Mouse (Mus musculus) heart, embryonic 16.5 days (tissue): ENCODE data around the gene Gopc. TPM values are rescaled to one million over a fixed set of nuclear protein-coding genes. Genes with fewer than 3 reads are reported as not detected.

Experiments
- ATAC-seq: fragments of 200-750 bp; cut with Nextera tagmentation; replicated peaks from 2 replicates; pipeline ENCODE4 v1.8.0; 2017; ENCODE audit warnings: moderate number of reproducible peaks; ENCODE audit not compliant: insufficient read depth, low FRiP score; ENCODE audit errors: extremely low read depth
- H3K27ac ChIP-seq: fragments of 300-500 bp; sonication (generic); 2 replicates; pipeline ENCODE4 v1.5.1; 2014; ENCODE audit warnings: mild to moderate bottlenecking, low read length, control low read depth, moderate library complexity
- H3K27me3 ChIP-seq: fragments of 300-500 bp; sonication (generic); 2 replicates; pipeline ENCODE4 v1.6.1; 2014; ENCODE audit warnings: low read length, mixed read lengths; ENCODE audit not compliant: control insufficient read depth, insufficient read depth
- H3K36me3 ChIP-seq: fragments of 300-500 bp; sonication (generic); 2 replicates; pipeline ENCODE4 v1.6.1; 2014; ENCODE audit not compliant: control insufficient read depth, insufficient read depth
- H3K4me1 ChIP-seq: fragments of 300-500 bp; sonication (generic); 2 replicates; pipeline ENCODE4 v1.6.1; 2014; ENCODE audit warnings: low read length, mixed read lengths; ENCODE audit not compliant: control insufficient read depth, insufficient read depth
- H3K4me2 ChIP-seq: fragments of 300-500 bp; sonication (generic); 2 replicates; pipeline ENCODE4 v1.6.1; 2014; ENCODE audit warnings: low read depth, mild to moderate bottlenecking, control low read depth, low read length
- H3K4me3 ChIP-seq: fragments of 300-500 bp; sonication (generic); 2 replicates; pipeline ENCODE4 v1.5.1; 2014; ENCODE audit warnings: mild to moderate bottlenecking, control low read depth, low read length
- H3K9ac ChIP-seq: fragments of 300-500 bp; sonication (generic); 2 replicates; pipeline ENCODE4 v1.6.1; 2014; ENCODE audit warnings: low read length, control low read depth
- H3K9me3 ChIP-seq: fragments of 300-500 bp; sonication (generic); replicated peaks from 2 replicates; pipeline ENCODE4 v1.6.1; 2016; ENCODE audit warnings: low read length; ENCODE audit not compliant: control insufficient read depth
- WGBS: fragments of 180-500 bp; shearing (Covaris S2); extraction: QIAGEN DNeasy Blood & Tissue Kit; methylation state at CpG from one replicate; pipeline ENCODE4 v1.1.7; 2014; 5-methylcytosine and 5-hydroxymethylcytosine counted together
- polyA plus RNA-seq: library from polyadenylated mRNA; unstranded; fragments of >200 nt; fragmentation: Nextera tagmentation; extraction: Ambion mirVana; gene quantifications from 2 replicates; pipeline ENCODE4 v1.2.1, GENCODE M21; 2015

The Gopc gene
- polyA plus RNA-seq, 1 experiment from 2014 or later, result 14.3 TPM

DNA sequence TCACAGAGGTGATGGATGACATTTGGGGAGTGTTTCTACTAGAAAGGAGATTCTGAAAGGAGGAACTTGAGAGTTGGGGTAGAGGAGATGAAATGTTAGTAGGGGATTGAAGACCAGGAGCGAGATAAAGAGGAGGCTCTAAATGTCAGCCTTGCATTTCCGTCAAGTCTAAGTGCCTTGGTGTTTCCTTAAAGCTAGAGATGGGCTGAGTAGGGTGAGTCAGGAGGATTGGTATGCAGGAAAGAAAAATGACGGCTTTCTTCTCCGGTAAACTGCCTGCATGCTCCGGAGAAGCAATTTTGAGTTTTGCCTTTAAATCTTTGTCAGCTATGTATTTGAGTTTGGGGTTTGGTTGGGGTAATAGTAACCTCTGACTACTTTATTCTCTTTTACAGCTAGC lies 37.0 kb upstream of the Gopc start:
- Histone ChIP-seq H3K36me3 (no peaks in the 10 kb centered on the region), H3K27ac (peak overlapping the region; percentile 95), H3K4me3 (peak overlapping the region; percentile 87), H3K9me3 (no peaks in the 10 kb centered on the region), H3K9ac (peak overlapping the region; percentile 93), H3K4me1 (peaks cover 30% of the 10 kb centered on the region), H3K4me2 (peak overlapping the region; percentile 69), H3K27me3 (no peaks in the 10 kb centered on the region)
- 21% methylated on average over 5 of the region's 5 CpGs for WGBS
- ATAC-seq, result no peak

DNA sequence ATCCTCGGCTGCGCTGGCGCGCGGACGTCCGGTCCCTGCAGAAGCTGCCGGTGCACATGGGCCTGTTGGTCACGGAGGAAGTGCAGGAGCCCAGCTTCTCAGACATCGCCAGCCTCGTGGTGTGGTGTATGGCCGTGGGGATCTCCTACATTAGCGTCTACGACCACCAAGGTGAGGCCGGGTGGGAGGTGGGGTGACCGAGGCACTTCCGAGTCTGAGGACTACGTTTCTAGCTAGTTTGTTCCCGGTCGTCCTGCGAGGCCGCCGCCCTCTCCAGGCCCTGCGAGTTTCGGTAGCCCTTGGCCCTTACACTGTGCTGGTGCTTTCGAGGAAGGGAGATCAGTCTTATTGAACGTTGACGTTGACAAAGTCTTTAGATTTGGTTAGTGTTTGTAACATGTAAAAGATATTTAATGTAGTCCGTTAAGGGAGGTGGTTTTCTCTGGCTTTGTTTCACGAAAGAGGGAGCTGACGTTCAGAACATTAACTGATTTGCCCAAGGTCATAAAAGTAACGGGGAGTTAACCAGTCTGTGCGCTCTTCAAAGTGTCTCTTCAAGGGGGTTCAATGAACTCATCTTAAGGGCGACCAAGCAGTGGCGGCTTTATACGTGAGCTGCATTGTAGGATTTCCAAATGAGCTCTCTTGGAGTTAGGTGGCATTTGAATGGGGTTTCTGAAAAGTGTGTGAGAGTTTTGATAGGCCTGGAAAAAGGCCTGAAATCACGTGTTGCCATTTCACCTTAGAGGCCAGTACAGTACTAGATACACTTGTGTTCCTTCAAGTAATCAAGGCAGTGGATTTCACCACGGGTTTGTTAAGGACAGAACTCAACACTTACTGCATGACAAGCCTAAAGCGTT lies 36.3 kb upstream of the Gopc start:
- WGBS, result under 1% methylated on average over 39 of the region's 39 CpGs
- H3K4me1 ChIP-seq, result peaks cover 30% of the 10 kb centered on the region
- peak overlapping the region; percentile 93 for H3K9ac ChIP-seq
- ATAC-seq, result peak; percentile 41
- no peaks in the 10 kb centered on the region for H3K27me3 ChIP-seq
- H3K36me3 ChIP-seq, result no peaks in the 10 kb centered on the region
- peak overlapping the region; percentile 87 for H3K4me3 ChIP-seq
- peak overlapping the region; percentile 95 for H3K27ac ChIP-seq
- H3K4me2 ChIP-seq, result peak overlapping the region; percentile 69
- no peaks in the 10 kb centered on the region for H3K9me3 ChIP-seq

DNA sequence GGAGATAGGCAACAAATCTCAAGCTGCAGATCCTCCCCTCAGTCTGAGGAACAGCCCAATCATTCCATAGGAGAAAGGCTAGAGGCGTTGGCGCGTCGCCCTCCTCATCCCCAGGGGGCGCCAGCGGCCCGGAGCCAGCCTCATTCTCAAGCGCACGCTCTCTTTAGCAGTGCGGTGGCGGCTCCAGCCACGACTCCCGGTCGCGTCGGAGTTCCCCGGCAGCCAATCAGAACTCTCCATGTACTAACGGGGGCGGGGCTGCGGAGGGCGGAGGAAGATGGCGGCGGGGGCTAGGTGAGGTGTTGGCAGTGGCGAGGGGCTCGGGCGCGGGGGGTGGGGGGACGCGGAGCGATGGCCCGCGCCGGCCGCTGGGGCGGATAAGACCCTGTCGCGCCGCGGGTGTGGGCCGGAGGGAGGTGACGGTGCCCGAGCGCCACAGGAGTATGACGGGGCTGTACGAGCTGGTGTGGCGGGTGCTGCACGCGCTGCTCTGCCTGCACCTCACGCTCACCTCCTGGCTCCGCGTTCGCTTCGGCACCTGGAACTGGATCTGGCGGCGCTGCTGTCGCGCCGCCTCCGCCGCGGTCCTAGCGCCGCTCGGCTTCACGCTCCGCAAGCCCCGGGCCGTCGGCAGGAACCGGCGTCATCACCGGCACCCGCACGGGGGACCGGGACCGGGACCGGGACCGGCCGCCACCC lies 35.5 kb upstream of the Gopc start, which contains the start of gene Nus1:
TSS of gene Nus1 (plus strand) at position 249 of the 699 bp plus-strand sequence.
- peak within 1 kb of the TSS; percentile 93 for H3K9ac ChIP-seq
- peak within 1 kb of the TSS; percentile 95 for H3K27ac ChIP-seq
- peak within 1 kb of the TSS; percentile 87 for H3K4me3 ChIP-seq
- no peaks in the 10 kb centered on the region for H3K9me3 ChIP-seq
- H3K36me3 ChIP-seq, result no peaks in the 10 kb centered on the region
- H3K27me3 ChIP-seq, result no peaks in the 10 kb centered on the region
- peaks cover 29% of the 10 kb centered on the region for H3K4me1 ChIP-seq
- peak within 1 kb of the TSS; percentile 75 for H3K4me2 ChIP-seq
- under 1% methylated on average over 60 of the region's 79 CpGs for WGBS
- peak; percentile 97 for ATAC-seq

DNA sequence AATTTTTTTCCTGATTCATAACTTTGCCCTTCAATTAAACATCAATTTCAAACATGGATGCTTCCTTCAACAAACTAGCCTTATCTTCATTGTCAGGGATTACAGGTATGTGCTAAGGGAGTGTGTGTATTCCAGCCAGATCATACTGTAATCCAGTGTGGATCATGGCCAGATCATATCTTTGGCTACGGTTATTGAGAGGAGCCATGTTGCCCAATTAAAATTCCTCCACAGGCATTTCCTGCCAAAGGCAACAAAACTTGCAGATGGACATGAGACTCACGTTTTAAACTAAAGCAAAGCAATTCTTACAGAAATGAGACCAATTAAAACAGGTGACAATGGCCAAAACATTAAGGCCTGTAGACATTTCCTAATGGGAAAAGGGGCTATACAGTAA lies 34.5 kb upstream of the Gopc start:
- Histone ChIP-seq H3K4me1 (peaks cover 20% of the 10 kb centered on the region), H3K4me2 (peak overlapping the region; percentile 75), H3K36me3 (no peaks in the 10 kb centered on the region), H3K9ac (peak overlapping the region; percentile 68), H3K4me3 (peak overlapping the region; percentile 87), H3K27ac (peak overlapping the region; percentile 75; the same call in 1 of the 2 replicates), H3K27me3 (no peaks in the 10 kb centered on the region), H3K9me3 (no peaks in the 10 kb centered on the region)
- no peak for ATAC-seq
- 36% methylated on average over 2 of the region's 2 CpGs for WGBS

DNA sequence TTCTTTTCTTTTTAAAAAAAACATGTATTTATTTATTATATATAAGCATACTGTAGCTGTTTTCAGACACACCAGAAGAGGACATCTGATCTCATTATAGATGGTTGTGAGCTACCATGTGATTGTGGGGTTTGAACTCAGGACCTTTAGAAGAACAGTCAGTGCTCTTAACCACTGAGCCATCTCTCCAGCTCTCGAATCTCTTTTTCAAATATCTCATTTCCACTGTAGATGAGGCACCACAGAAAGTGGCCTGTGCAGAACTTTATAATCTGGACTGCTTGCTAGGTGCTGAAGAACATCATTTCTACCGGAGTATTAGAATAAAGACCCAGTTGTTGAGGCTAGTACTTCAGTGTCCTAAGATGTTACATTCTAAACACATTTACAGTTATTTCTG lies 33.1 kb upstream of the Gopc start:
- no peaks in the 10 kb centered on the region for H3K9me3 ChIP-seq
- 80% methylated on average over 2 of the region's 2 CpGs for WGBS
- H3K4me1 ChIP-seq, result peaks cover 15% of the 10 kb centered on the region
- no peak overlapping the region for H3K9ac ChIP-seq
- no peak overlapping the region for H3K27ac ChIP-seq
- H3K36me3 ChIP-seq, result no peaks in the 10 kb centered on the region
- ATAC-seq, result no peak
- no peak overlapping the region for H3K4me2 ChIP-seq
- H3K4me3 ChIP-seq, result no peak overlapping the region
- no peaks in the 10 kb centered on the region for H3K27me3 ChIP-seq

DNA sequence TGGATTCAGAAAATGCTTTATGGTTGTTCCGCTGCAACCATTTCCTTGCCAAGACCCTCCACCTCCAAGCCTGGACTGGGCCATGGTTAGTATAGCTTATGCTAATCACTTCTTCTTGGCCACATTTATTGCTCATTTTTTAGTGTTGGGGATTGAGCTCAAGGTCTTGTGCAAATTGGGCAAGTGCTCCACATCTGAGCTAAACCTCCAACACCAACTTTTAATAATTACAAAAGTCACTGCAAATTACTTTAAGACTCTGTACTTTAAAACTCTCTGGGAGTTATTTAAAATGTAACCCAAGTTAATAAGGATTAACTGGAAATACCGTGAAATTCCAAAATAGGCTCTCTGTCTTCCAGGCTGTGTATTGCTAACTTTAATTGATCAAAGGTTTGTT lies 25.6 kb upstream of the Gopc start:
- Histone ChIP-seq H3K4me1 (no peaks in the 10 kb centered on the region), H3K9ac (no peak overlapping the region), H3K36me3 (no peaks in the 10 kb centered on the region), H3K27ac (no peak overlapping the region), H3K4me2 (no peak overlapping the region), H3K4me3 (no peak overlapping the region), H3K27me3 (no peaks in the 10 kb centered on the region), H3K9me3 (no peaks in the 10 kb centered on the region)
- WGBS, result 93% methylated on average over 2 of the region's 2 CpGs
- ATAC-seq, result no peak

DNA sequence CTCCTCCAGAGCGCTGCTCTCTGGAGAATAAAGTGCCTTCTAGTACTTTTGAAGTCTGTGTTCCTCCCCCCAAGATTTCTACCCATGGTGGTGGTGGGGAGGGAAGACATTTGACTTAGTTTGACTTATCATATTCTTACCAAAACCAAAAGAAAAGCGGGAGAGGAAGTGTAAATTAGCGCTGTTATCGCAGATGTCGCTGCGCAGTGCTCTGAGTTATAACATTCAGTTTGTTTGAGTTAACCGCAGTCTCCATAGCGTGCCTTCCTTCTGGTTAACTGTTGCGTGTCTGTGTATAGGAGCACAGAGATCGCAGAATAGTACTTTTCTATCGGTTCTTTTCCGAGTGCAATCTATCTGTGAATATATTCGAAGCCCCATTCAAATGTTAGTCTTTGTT lies 23.2 kb upstream of the Gopc start:
- Histone ChIP-seq H3K9me3 (no peaks in the 10 kb centered on the region), H3K27ac (no peak overlapping the region), H3K4me2 (no peak overlapping the region), H3K4me3 (no peak overlapping the region), H3K36me3 (no peaks in the 10 kb centered on the region), H3K4me1 (no peaks in the 10 kb centered on the region), H3K27me3 (no peaks in the 10 kb centered on the region), H3K9ac (no peak overlapping the region)
- WGBS, result 86% methylated on average over 13 of the region's 13 CpGs
- ATAC-seq, result no peak

DNA sequence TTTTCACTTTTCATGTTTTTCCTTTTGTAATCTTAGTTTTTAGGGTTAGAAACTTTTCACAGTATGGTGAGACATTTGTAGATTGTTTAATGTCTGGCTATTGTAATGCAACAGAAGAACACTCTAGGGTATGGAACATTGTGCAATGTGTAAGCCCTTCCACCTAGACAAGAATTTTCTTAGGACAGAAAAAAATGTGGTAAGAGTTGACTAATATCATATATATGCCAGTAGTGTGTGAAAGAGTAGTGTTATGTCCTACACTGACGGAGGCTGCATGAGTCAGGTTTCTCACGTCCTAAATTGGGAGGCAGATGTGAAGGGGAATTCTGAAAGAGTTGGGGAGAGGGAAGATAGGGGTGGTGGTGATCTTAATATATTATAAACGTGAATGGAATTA lies 17.8 kb upstream of the Gopc start:
- 46% methylated on average over 3 of the region's 3 CpGs for WGBS
- H3K9me3 ChIP-seq, result no peaks in the 10 kb centered on the region
- no peak overlapping the region for H3K4me3 ChIP-seq
- no peaks in the 10 kb centered on the region for H3K27me3 ChIP-seq
- no peak overlapping the region for H3K9ac ChIP-seq
- ATAC-seq, result no peak
- H3K36me3 ChIP-seq, result no peaks in the 10 kb centered on the region
- no peaks in the 10 kb centered on the region for H3K4me1 ChIP-seq
- no peak overlapping the region for H3K27ac ChIP-seq
- no peak overlapping the region for H3K4me2 ChIP-seq

DNA sequence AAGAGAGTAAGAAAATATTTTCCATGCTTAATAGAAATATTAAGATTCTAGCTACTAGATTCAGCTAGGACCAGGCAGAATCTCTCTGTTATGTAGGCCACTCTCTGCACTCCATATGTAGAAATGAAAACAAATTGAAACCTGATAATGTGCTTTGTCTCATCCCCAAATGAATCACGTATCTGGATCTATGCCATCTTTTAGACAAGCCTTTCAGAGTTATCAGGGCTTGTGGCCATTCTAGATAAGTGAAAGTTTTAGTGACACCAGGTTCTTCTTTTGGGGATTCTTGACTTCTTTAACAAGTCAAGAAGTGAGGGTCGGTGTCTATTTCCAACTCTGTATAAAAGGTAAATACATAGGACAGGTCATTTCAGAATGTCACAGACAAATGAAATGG lies 16.8 kb upstream of the Gopc start:
- ATAC-seq, result no peak
- WGBS, result 61% methylated on average over 2 of the region's 2 CpGs

More for the DNA sequence above, 16.8 kb upstream of the Gopc start:
- Histone ChIP-seq H3K36me3 (no peaks in the 10 kb centered on the region), H3K4me3 (no peak overlapping the region), H3K9ac (no peak overlapping the region), H3K4me2 (no peak overlapping the region), H3K4me1 (no peaks in the 10 kb centered on the region), H3K27ac (no peak overlapping the region), H3K27me3 (no peaks in the 10 kb centered on the region), H3K9me3 (no peaks in the 10 kb centered on the region)
